Mouse (Mus musculus) CH12.LX (cell line): Measurements from ENCODE around the gene Rtn4rl2.

Experiments
- CTCF ChIP-seq, 2 experiments: IDR thresholded peaks in 1 of 2; conservative IDR thresholded peaks in 1 of 2; 2 replicates each; pipeline ENCODE4 v1.5.1; 2011 to 2012; ENCODE audit warnings: low read depth in 2 of 2, low read length in 2 of 2, improper control_type of control experiment in 1 of 2, inconsistent platforms in 1 of 2, mild to moderate bottlenecking in 1 of 2, moderate library complexity in 1 of 2
- JUND ChIP-seq: conservative IDR thresholded peaks from 2 replicates; pipeline ENCODE4 v1.6.1; 2011; ENCODE audit warnings: low read depth, low read length, improper control_type of control experiment
- KAT2A ChIP-seq: IDR thresholded peaks from 2 replicates; pipeline ENCODE4 v1.6.1; 2012; ENCODE audit warnings: low read length, improper control_type of control experiment, inconsistent platforms; ENCODE audit not compliant: insufficient replicate concordance
- MAZ ChIP-seq: IDR thresholded peaks from 2 replicates; pipeline ENCODE4 v1.6.1; 2012; ENCODE audit warnings: low read depth, mild to moderate bottlenecking, inconsistent platforms, low read length, improper control_type of control experiment, moderate library complexity
- POLR2A ChIP-seq: IDR thresholded peaks from 2 replicates; pipeline ENCODE4 v1.6.1; 2011; ENCODE audit warnings: low read depth, mild to moderate bottlenecking, improper control_type of control experiment, low read length
- RAD21 ChIP-seq: IDR thresholded peaks from 2 replicates; pipeline ENCODE4 v1.6.1; 2011; ENCODE audit warnings: low read depth, mild to moderate bottlenecking, low read length, improper control_type of control experiment, moderate library complexity
- RCOR1 ChIP-seq: conservative IDR thresholded peaks from 2 replicates; pipeline ENCODE4 v1.6.1; 2012; ENCODE audit warnings: low read depth, mild to moderate bottlenecking, inconsistent platforms, low read length, improper control_type of control experiment
- SMC3 ChIP-seq: IDR thresholded peaks from 2 replicates; pipeline ENCODE4 v1.6.1; 2011; ENCODE audit warnings: low read depth, low read length, improper control_type of control experiment
- USF2 ChIP-seq: conservative IDR thresholded peaks from 2 replicates; pipeline ENCODE4 v1.6.1; 2011; ENCODE audit warnings: low read depth, low read length, improper control_type of control experiment

GRCm38 (mm10) chr2:84883942-84884341, 2.6 kb downstream of the Rtn4rl2 start:
- no peak for TF ChIP-seq MAZ
- no peak for TF ChIP-seq CTCF (conservative IDR thresholded peaks at IDR 0.05 in 1 of 2, IDR thresholded peaks at IDR 0.05 in 1 of 2; ENCODE audit: low read depth in 2 of 2, low read length in 2 of 2)
- no peak for TF ChIP-seq RAD21
- TF ChIP-seq POLR2A = no peak
- TF ChIP-seq USF2 = no peak
- TF ChIP-seq JUND = no peak
- TF ChIP-seq RCOR1 = no peak
- no peak for TF ChIP-seq KAT2A
- TF ChIP-seq SMC3 = no peak
